Mouse (Mus musculus): ENCODE data around the gene Shd.
"Not testable (repeated sequence)": the region's sequence is repeated elsewhere in the genome, so short reads cannot be mapped to it uniquely, and the experiment has no call there.

The Shd gene

DNA sequence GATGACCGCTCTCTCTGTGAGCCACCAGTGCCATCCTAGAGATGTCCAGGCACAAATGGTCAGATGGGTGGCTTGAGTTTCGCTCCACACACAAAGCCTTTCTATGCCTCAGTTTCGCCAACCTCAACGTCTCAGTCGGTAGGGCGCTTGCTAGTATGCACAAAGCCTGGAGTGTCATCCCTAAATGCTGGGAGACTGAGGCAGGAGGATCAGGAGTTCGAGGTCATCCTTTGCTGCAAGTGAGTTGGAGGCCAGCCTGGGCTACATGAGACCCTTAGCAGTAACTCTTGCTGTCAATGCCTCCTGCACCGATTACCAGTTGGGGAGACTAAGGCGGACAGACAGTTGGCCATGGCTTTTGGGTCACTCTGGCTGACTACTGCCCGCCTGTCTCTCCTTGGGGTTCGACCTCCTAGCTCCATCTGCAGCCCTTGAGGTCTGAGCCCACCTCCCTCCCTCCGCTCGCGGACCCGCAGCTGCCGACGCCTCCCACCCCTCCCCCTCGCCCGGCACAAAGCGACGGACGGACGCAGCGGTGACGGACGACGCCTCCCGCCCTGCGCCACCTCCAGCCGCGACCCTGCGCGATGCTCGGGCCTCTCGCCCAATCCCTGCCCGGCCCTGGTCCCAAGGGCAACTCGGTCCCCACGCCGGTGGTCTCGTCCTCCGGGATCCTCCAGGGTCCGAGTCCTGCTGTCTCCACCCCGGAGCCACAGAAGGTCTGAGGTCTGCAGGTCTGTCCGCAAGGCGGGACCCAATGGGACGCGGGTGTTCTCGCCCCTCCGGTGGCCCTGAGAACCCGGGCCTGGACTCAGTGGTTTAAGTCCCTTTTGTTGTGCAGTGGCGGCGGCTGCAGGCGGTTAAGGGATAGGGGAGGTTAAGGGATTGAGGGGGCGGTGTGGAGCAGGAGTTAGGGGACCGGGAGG lies at the start of gene Shd:
Shd (plus strand) TSS at position 502 of the 926 bp plus-strand sequence.
- no peak for DNase-seq

- DNase-seq, result peak; percentile 62 to 74
Measured at GRCm38 (mm10) chr17:55931553-55932502, 38.4 kb upstream of the Shd start.

- DNase-seq, result no peak
Measured at GRCm38 (mm10) chr17:55932635-55933034, 37.6 kb upstream of the Shd start.

DNA sequence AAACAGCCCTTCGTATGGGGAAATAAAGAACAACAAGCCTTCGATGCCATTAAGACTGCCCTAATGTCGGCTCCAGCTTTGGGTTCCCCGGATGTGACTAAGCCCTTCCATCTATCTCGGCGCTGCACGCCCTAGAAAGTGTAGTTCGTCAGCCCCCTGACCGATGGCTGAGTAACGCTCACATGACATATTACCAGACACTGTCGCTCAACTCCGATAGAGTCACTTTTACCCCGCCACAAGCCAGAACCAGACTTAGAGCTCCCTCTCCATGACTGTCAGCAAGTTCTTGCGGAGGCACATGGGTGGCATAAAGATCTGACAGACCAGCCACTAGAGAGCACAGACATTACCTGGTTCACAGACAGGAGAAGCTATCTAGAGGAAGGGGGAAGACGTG lies 37.1 kb upstream of the Shd start:
- no peak for DNase-seq

GRCm38 (mm10) chr17:55944387-55944865 lies 25.8 kb upstream of the Shd start:
- DNase-seq, result not testable (repeated sequence)

DNA sequence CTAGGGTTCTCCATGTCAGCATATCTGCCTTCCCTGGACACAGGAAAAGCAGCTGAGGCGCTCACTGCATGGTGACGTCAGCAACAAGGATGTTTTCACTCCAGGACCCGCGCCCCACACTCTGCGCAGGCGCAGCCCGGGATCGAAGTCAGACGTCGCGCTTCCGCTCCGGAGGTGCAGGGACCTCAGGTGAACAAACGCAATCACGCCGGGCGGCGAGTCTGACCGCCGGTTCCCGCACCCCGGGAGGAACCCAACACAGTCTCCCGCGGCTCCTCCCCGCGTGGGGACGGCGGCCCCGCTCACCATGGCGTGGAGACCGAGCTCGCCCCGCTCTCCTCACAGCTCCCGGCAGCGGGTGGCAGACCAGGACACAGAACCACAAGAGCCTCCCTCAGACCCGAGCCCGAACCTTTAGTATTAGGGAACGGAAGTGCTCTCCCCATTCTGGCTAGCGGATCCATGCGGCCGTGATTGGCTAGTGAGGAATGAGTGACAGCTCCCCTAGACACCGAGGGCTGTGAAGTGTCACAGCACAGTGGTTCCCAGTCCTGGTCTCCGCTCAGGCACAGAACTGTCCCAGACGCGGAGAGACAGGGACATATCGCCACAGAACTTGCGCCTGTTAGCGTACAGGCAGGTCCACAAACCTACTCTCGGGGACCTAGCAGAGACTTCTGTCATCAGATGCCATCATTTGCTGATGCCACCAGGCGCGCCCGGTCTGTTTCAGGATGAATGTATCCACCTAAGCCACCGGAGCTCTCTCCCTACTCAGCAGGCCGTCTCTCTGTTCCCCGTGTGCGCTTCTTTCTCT lies 25.2 kb upstream of the Shd start:
- DNase-seq, result peak; percentile 76 to 82

DNA sequence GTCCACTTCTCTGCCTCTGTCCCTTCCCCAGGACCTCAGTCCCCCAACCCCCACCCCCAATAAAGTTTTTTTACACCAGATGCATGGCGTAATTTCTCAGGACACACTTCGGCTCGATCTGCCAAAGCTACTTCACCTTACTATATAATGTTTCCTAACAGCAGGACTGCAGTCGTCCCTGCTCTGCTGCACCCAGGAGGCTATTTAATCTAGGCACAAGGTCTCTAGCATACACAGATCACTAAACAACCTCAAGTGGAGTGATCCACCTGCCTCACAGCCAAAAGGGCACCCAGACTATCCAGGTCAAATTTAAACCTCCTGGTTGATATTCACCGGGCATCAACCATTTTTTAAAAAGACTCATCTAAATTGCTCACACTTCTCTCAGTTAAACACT lies 24.6 kb upstream of the Shd start:
- no peak for DNase-seq

- no peak for DNase-seq
Measured at GRCm38 (mm10) chr17:55948647-55949046, 21.6 kb upstream of the Shd start.

DNA sequence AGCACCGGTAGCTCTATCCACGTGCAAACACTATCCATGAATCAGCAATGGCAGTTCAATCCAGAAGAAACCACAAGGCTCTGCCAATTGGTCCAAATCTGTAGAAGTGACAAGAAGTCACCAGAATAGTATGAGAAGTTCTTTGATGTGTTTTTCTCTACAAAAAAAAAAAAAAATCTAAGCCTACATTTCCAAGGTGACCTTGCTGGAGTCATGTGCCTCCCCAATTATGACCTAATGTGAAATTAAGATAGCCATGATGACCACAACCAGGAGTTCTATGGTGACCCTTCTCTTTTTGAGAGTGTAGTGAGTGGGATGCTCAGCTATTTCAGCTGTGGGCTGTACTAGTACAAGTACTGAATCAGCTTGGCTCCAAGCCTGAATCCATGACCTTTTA lies 20.9 kb upstream of the Shd start, which contains the start of gene Zfp119b:
Zfp119b (minus strand) TSS at position 101 of the 400 bp plus-strand sequence.
- DNase-seq, result no peak

- DNase-seq, result no peak
Measured at GRCm38 (mm10) chr17:55950601-55951000, 19.7 kb upstream of the Shd start.

- no peak for DNase-seq
Measured at GRCm38 (mm10) chr17:55952041-55952440, 18.2 kb upstream of the Shd start.

- DNase-seq, result no peak
Measured at GRCm38 (mm10) chr17:55952447-55953027, 17.7 kb upstream of the Shd start, which contains the start of gene Ebi3. Ebi3 (plus strand) TSS chr17:55952640.

DNA sequence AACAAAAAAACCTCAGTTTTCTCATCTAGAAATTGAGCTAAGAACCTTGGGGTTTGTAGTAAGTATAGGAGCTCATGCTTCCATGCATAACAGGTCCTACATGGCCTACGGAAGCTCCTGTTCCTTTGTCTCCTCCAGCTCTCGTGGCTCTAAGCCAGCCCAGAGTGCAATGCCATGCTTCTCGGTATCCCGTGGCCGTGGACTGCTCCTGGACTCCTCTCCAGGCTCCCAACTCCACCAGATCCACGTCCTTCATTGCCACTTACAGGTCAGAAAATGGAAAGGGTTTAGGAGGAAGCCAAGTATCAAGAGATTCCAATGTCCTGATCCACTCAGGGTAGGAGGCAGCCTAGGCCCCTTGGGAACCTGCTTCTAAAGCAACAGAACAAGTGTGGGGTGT lies 16.5 kb upstream of the Shd start:
- no peak for DNase-seq

DNA sequence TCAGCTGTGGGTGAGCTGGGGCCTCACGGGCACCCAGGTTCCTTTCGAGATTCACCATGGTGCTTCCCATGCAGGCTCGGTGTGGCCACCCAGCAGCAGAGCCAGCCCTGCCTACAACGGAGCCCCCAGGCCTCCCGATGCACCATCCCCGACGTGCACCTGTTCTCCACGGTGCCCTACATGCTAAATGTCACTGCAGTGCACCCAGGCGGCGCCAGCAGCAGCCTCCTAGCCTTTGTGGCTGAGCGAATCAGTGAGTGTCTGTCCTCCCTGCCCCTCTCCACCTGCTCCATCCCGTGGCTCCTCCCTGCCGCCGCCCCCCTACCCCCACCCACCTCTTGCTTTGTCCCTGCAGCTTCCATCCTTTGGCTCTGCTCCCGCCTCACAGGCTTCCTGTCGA lies 16.0 kb upstream of the Shd start:
- no peak for DNase-seq

DNA sequence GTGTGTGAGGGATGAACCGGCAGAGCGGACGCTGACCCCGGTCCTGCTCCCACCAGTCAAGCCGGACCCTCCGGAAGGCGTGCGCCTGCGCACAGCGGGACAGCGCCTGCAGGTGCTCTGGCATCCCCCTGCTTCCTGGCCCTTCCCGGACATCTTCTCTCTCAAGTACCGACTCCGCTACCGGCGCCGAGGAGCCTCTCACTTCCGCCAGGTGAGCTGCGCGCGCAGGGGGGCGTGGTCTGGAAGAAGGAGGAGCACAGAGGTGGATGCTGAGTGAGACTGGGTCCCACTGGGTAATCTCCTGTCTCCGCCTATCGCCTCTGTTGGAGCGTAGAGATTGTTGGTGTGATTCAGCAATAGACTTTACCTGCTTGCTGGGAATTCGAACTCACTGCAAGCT lies 14.1 kb upstream of the Shd start:
- DNase-seq, result peak; percentile 37 to 52

DNA sequence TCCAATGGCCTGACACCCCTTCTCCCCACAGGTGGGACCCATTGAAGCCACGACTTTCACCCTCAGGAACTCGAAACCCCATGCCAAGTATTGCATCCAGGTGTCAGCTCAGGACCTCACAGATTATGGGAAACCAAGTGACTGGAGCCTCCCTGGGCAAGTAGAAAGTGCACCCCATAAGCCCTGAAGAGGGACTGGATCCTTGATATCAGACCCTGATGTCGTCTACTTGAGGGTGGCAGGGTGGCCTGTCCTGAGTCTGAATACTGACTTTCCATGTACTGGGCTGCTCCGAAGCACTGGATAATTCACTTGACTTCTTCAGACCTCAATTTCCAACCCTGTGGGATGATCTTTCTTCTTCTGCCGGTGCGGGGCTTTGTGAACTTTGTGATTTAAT lies 13.7 kb upstream of the Shd start:
- DNase-seq, result no peak

DNA sequence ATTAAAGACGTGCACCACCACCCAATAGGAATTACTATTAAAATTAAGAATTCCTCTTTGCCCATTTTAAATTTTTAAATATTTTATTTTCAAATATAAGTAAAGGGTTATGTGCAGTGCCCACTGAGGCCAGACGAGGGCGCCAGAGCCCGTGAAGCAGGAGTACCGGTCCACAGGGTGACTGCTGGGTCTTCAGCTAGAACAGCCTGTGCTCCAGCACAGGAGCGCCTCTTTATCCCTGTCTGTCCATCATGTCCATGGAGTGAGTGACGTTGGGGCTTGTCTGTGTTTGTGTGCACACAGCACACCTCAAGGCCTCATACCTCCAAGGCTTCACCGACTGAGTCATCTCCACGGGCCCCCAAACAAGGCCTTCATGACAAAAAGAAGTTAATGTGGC lies 13.1 kb upstream of the Shd start:
- peak; percentile 59 to 64 for DNase-seq

DNA sequence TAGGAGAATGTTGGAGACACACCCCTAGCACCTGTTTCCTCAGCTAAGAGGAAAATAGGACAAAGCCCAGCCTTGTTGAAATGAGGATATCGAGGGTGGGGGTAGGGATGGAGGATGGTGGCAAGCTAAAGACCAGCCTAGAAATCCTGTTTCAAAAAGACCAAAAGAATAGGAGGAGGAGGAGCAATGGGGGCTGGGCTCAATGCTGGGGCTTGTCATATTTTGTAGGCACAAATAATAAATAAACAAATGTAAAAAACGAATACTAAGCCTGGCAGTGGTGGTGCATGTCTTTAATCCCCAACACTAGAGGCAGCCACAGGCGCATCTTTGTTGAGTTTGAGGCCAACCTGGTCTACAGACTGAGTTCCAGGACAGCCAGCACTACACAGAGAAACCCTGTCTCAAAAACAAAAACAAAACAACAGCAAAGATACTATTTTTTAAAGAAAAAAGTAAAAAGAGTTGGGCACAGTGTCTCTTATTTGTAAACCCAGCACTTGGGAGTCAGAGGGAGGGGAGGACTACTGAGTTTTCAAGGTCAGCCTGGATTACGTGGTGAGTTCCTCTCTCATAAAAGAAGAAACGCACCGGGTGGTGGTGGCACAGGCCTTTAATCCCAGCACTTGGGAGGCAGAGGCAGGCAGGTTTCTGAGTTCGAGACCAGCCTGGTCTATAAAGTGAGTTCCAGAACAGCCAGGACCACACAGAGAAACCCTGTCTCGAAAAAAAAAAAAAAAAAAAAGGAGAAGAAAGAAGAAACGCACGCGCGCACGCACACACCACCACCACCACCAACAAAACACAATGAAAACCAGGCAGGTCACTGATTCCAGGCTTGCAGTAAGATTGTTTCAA lies 12.3 kb upstream of the Shd start:
- DNase-seq, result no peak

GRCm38 (mm10) chr17:55958584-55958886 lies 11.7 kb upstream of the Shd start:
- DNase-seq, result no peak

- DNase-seq, result peak; percentile 88
Measured at GRCm38 (mm10) chr17:55958918-55959728, 11.1 kb upstream of the Shd start, which contains the start of gene Yju2. Yju2 (plus strand) TSS chr17:55959099.
